9 mouse cellular contexts compared by ENCODE assay signal in the genomic region with DNA sequence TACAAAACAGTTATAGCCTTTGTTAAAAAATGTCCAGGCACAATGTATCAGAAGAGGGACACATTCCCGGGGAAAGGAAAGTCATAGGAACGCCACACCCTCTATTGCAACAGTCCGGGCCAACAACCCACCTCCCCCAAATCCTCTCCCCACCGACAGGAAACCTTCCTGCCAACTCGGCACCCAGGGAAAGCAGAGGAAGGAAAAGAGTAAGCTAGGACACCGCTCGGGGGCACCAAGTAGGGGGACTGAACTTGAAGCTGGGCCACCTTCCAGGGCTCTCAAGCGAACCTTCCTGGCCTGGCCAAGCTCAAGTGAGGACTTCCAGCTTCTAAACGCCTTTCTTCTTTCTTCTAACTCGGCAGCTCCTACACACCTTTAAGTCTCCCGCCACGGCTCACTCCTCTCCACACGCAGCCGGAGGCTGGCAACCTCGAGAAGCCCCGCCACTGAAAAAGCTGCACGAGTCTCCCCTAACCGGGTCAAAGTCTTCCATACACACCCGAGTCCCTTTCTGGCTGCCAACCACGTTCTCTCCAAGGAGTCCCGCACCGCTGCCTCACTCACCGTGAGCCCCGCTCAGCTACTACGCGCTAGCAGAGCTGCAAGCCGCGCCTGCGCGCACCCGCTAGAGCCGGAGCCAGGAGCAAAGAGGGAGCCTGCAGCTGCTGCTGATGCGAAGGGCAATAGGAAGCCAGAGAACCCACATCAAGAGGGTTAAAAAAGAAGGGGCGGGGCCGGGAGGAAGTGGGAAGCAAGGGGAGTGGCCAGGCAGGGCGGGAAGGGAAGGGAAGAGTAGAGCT. TPM values are rescaled to one million over a fixed set of nuclear protein-coding genes. Genes with fewer than 3 reads are reported as not detected.
DNase-seq lines count a peak whose midpoint lies in the region; ATAC-seq lines count a peak whose summit lies in the region.
"Had no signal": no experiment of that assay in that cellular context is flagged by ENCODE, and none has a peak within 500 bp of the region (broad histone marks: within the 10 kb centered on the region; RNA-seq: fewer than 3 reads in every experiment).

A gene (minus strand): TSS at position 695 of the 803 bp plus-strand sequence.

- H3K9ac ChIP-seq in heart, embryonic 11.5 days (ENCODE audit: low read depth, low read length) = peak within 1 kb of the TSS; percentile 70
- H3K9ac ChIP-seq in kidney, embryonic 16.5 days (replicated peaks; ENCODE audit: low read length) = peak within 1 kb of the TSS; percentile 70
- peak within 1 kb of the TSS; percentile 71 for H3K9ac ChIP-seq in liver, embryonic 12.5 days
- H3K9ac ChIP-seq in neural tube, embryonic 11.5 days (ENCODE audit: low read length) = peak within 1 kb of the TSS; percentile 54
- peak within 1 kb of the TSS; percentile 72 for H3K9ac ChIP-seq in stomach, embryonic 16.5 days (ENCODE audit: low read length)

- H3K27me3 ChIP-seq in heart, embryonic 11.5 days (ENCODE audit: control insufficient read depth, insufficient read depth, low read length) = no peaks in the 10 kb centered on the region
- H3K27me3 ChIP-seq in kidney, embryonic 16.5 days (ENCODE audit: insufficient read depth, low read length) = no peaks in the 10 kb centered on the region
- H3K27me3 ChIP-seq in liver, embryonic 12.5 days (replicated peaks) = no peaks in the 10 kb centered on the region
- H3K27me3 ChIP-seq in neural tube, embryonic 11.5 days (ENCODE audit: control insufficient read depth, insufficient read depth, low read length) = no peaks in the 10 kb centered on the region
- no peaks in the 10 kb centered on the region for H3K27me3 ChIP-seq in stomach, embryonic 16.5 days (ENCODE audit: control insufficient read depth, insufficient read depth, low read length)

- no peaks in the 10 kb centered on the region for H3K36me3 ChIP-seq in heart, embryonic 11.5 days (ENCODE audit: control insufficient read depth, insufficient read depth, low read length)
- H3K36me3 ChIP-seq in kidney, embryonic 16.5 days (ENCODE audit: insufficient read depth, low read length) = no peaks in the 10 kb centered on the region
- H3K36me3 ChIP-seq in liver, embryonic 12.5 days = no peaks in the 10 kb centered on the region
- no peaks in the 10 kb centered on the region for H3K36me3 ChIP-seq in neural tube, embryonic 11.5 days (ENCODE audit: control insufficient read depth, insufficient read depth, low read length)
- no peaks in the 10 kb centered on the region for H3K36me3 ChIP-seq in stomach, embryonic 16.5 days (ENCODE audit: control insufficient read depth, insufficient read depth, low read length)
- H3K36me3 ChIP-seq: G1E had no signal

- H3K9me3 ChIP-seq in heart, embryonic 11.5 days (replicated peaks; ENCODE audit: control insufficient read depth, low read length) = no peaks in the 10 kb centered on the region
- no peaks in the 10 kb centered on the region for H3K9me3 ChIP-seq in kidney, embryonic 16.5 days (ENCODE audit: low read length)
- H3K9me3 ChIP-seq in liver, embryonic 12.5 days (replicated peaks) = no peaks in the 10 kb centered on the region
- H3K9me3 ChIP-seq in neural tube, embryonic 11.5 days (ENCODE audit: control insufficient read depth, low read length) = no peaks in the 10 kb centered on the region
- H3K9me3 ChIP-seq in stomach, embryonic 16.5 days (replicated peaks; ENCODE audit: control insufficient read depth, low read length) = no peaks in the 10 kb centered on the region

- peak; percentile 91 for DNase-seq in 3134 (ENCODE audit: extremely low read depth, insufficient read length, low spot score)
- peak; percentile 72 to 81 for DNase-seq in adrenal gland, postnatal 36 days
- DNase-seq in neural tube, embryonic 11.5 days (ENCODE audit: low spot score) = peak; percentile 79

- peak within 1 kb of the TSS; percentile 55 for H3K4me3 ChIP-seq in heart, embryonic 11.5 days (ENCODE audit: low read depth, low read length)
- peak within 1 kb of the TSS; percentile 59 for H3K4me3 ChIP-seq in kidney, embryonic 16.5 days (ENCODE audit: low read length)
- peak within 1 kb of the TSS; percentile 62 for H3K4me3 ChIP-seq in liver, embryonic 12.5 days
- H3K4me3 ChIP-seq in neural tube, embryonic 11.5 days (ENCODE audit: low read depth, low read length) = peak within 1 kb of the TSS; percentile 43
- H3K4me3 ChIP-seq in stomach, embryonic 16.5 days (replicated peaks; ENCODE audit: low read length) = peak within 1 kb of the TSS; percentile 58

- H3K4me1 ChIP-seq in heart, embryonic 11.5 days (ENCODE audit: control insufficient read depth, insufficient read depth, low read length) = no peaks in the 10 kb centered on the region
- no peaks in the 10 kb centered on the region for H3K4me1 ChIP-seq in kidney, embryonic 16.5 days (ENCODE audit: insufficient read depth, low read length)
- H3K4me1 ChIP-seq in liver, embryonic 12.5 days = no peaks in the 10 kb centered on the region
- H3K4me1 ChIP-seq in neural tube, embryonic 11.5 days (ENCODE audit: control insufficient read depth, insufficient read depth, low read length) = no peaks in the 10 kb centered on the region
- H3K4me1 ChIP-seq in stomach, embryonic 16.5 days (ENCODE audit: control insufficient read depth, insufficient read depth, low read length) = no peaks in the 10 kb centered on the region

- H3K4me2 ChIP-seq in heart, embryonic 11.5 days = peak within 1 kb of the TSS; percentile 56
- H3K4me2 ChIP-seq in kidney, embryonic 16.5 days (replicated peaks; ENCODE audit: low read depth, low read length) = peak within 1 kb of the TSS; percentile 48
- H3K4me2 ChIP-seq in liver, embryonic 12.5 days = peak within 1 kb of the TSS; percentile 68
- H3K4me2 ChIP-seq in neural tube, embryonic 11.5 days (ENCODE audit: low read depth) = peak within 1 kb of the TSS; percentile 45
- H3K4me2 ChIP-seq in stomach, embryonic 16.5 days (ENCODE audit: low read depth, low read length) = peak within 1 kb of the TSS; percentile 44

- 14% methylated on average over 36 of the region's 36 CpGs for WGBS in heart, embryonic 11.5 days (ENCODE audit: insufficient replicate concordance)
- WGBS in kidney, embryonic 16.5 days = 27% methylated on average over 34 of the region's 36 CpGs
- 4% methylated on average over 35 of the region's 36 CpGs for WGBS in liver, embryonic 12.5 days (ENCODE audit: insufficient replicate concordance)
- 22% methylated on average over 34 of the region's 36 CpGs for WGBS in neural tube, embryonic 11.5 days
- WGBS in stomach, embryonic 16.5 days = 14% methylated on average over 35 of the region's 36 CpGs

- H3K27ac ChIP-seq in heart, embryonic 11.5 days (ENCODE audit: low read depth, low read length) = peak within 1 kb of the TSS; percentile 73
- H3K27ac ChIP-seq in kidney, embryonic 16.5 days (ENCODE audit: low read length) = peak within 1 kb of the TSS; percentile 89
- peak within 1 kb of the TSS; percentile 69; the same call in 1 of the 2 replicates for H3K27ac ChIP-seq in liver, embryonic 12.5 days
- H3K27ac ChIP-seq in neural tube, embryonic 11.5 days (ENCODE audit: low read depth, low read length) = peak within 1 kb of the TSS; percentile 44; the same call in 1 of the 2 replicates
- H3K27ac ChIP-seq in stomach, embryonic 16.5 days (ENCODE audit: low read length) = peak within 1 kb of the TSS; percentile 91

- ATAC-seq in erythroblast, adult 5-6 weeks (replicated peaks; ENCODE audit: low FRiP score, poor library complexity, severe bottlenecking) = peak; percentile 72
- ATAC-seq in heart, embryonic 11.5 days (replicated peaks; ENCODE audit: insufficient number of reproducible peaks, low FRiP score, low TSS enrichment) = peak; percentile 80
- peak; percentile 98 for ATAC-seq in kidney, embryonic 16.5 days (ENCODE audit: low FRiP score, low TSS enrichment)
- ATAC-seq in liver, embryonic 12.5 days = peak; percentile 93
- peak; percentile 94 for ATAC-seq in neural tube, embryonic 11.5 days (ENCODE audit: insufficient read depth, low FRiP score, low TSS enrichment)
- ATAC-seq in stomach, embryonic 16.5 days (ENCODE audit: insufficient read depth, low FRiP score) = peak; percentile 93

RNA-seq across cellular contexts. Expression of the gene that starts here (rescaled TPM):
- 1 to 10 TPM; 3.0 to 3.4 TPM for total RNA-seq in adrenal gland, postnatal 36 days (2021)
- total RNA-seq in erythroblast, adult 5-6 weeks (2015; ENCODE audit: low replicate concordance) = 1.5 and 2.3 TPM in 2 replicates
- 1.5 TPM in 1 of 2 replicates, not detected in the other for total RNA-seq in erythroblast, adult 5-6 weeks (2017; ENCODE audit: low replicate concordance)
- polyA plus RNA-seq in heart, embryonic 11.5 days (2014; fragmentation: Nextera tagmentation; extraction: Ambion mirVana) = 6.1 and 6.7 TPM in 2 replicates
- 8.4 and 10.0 TPM in 2 replicates for polyA plus RNA-seq in kidney, embryonic 16.5 days (2015; fragmentation: Nextera tagmentation; extraction: Ambion mirVana)
- 2.6 and 3.2 TPM in 2 replicates for polyA plus RNA-seq in liver, embryonic 12.5 days (2016; fragmentation: Nextera tagmentation; extraction: Ambion mirVana)
- 6.9 and 8.1 TPM in 2 replicates for polyA plus RNA-seq in neural tube, embryonic 11.5 days (2014; fragmentation: Nextera tagmentation; extraction: Ambion mirVana)
- 9.7 and 12.0 TPM in 2 replicates for polyA plus RNA-seq in stomach, embryonic 16.5 days (2015; fragmentation: Nextera tagmentation; extraction: Ambion mirVana)
- polyA plus RNA-seq: G1E had no signal

Comparison
In these comparisons a context has a peak if more than half of its experiments do, and no peak if none do; other contexts are left out.
1. Peak in every context shown above with its lines: DNase-seq, ATAC-seq, H3K4me3 ChIP-seq and H3K27ac ChIP-seq.